Mouse (Mus musculus) heart, embryonic 15.5 days (tissue): ENCODE data around the gene Ccr8. TPM values are rescaled to one million over a fixed set of nuclear protein-coding genes. Genes with fewer than 3 reads are reported as not detected.

Source experiments
- ATAC-seq: fragments of 200-750 bp; cut with Nextera tagmentation; replicated peaks from 2 replicates; pipeline ENCODE4 v1.8.0; 2017; ENCODE audit warnings: low read depth, moderate TSS enrichment; ENCODE audit not compliant: insufficient number of reproducible peaks, insufficient read depth, low FRiP score
- H3K27ac ChIP-seq: fragments of 300-500 bp; sonication (generic); 2 replicates; pipeline ENCODE4 v1.5.1; 2015; ENCODE audit warnings: mild to moderate bottlenecking, inconsistent platforms
- H3K27me3 ChIP-seq: fragments of 300-500 bp; sonication (generic); 2 replicates; pipeline ENCODE4 v1.6.1; 2015; ENCODE audit warnings: inconsistent platforms
- H3K36me3 ChIP-seq: fragments of 300-500 bp; sonication (generic); 2 replicates; pipeline ENCODE4 v1.6.1; 2015; ENCODE audit warnings: mild to moderate bottlenecking, inconsistent platforms
- H3K4me1 ChIP-seq: fragments of 300-500 bp; sonication (generic); replicated peaks from 2 replicates; pipeline ENCODE4 v1.6.1; 2015; ENCODE audit warnings: inconsistent platforms
- H3K4me2 ChIP-seq: fragments of 300-500 bp; sonication (generic); 2 replicates; pipeline ENCODE4 v1.6.1; 2015; ENCODE audit warnings: inconsistent platforms, mild to moderate bottlenecking, moderate library complexity
- H3K4me3 ChIP-seq: fragments of 300-500 bp; sonication (generic); 2 replicates; pipeline ENCODE4 v1.5.1; 2015; ENCODE audit warnings: mild to moderate bottlenecking, inconsistent platforms
- H3K9ac ChIP-seq: fragments of 300-500 bp; sonication (generic); 2 replicates; pipeline ENCODE4 v1.6.1; 2015; ENCODE audit warnings: mild to moderate bottlenecking, inconsistent platforms
- H3K9me3 ChIP-seq: fragments of 300-500 bp; sonication (generic); replicated peaks from 2 replicates; pipeline ENCODE4 v1.6.1; 2016; ENCODE audit warnings: inconsistent platforms
- WGBS: fragments of 180-500 bp; shearing (Covaris S2); methylation state at CpG from one replicate; pipeline ENCODE4 v1.1.7; 2015; ENCODE audit warnings: mixed read lengths; 5-methylcytosine and 5-hydroxymethylcytosine counted together
- polyA plus RNA-seq: library from polyadenylated mRNA; unstranded; fragments of >200 nt; fragmentation: Nextera tagmentation; extraction: Ambion mirVana; gene quantifications from 2 replicates; pipeline ENCODE4 v1.2.1, GENCODE M21; 2015

Ccr8 gene
- polyA plus RNA-seq, 1 experiment from 2014 or later: 0.62 TPM

- Histone ChIP-seq H3K4me1 (peaks cover 12% of the 10 kb centered on the region), H3K9ac (no peak overlapping the region), H3K27me3 (no peaks in the 10 kb centered on the region), H3K4me2 (no peak overlapping the region), H3K27ac (no peak overlapping the region), H3K4me3 (no peak overlapping the region), H3K36me3 (peaks cover 36% of the 10 kb centered on the region), H3K9me3 (no peaks in the 10 kb centered on the region)
- ATAC-seq: no peak
- 46% methylated on average over 6 of the region's 6 CpGs for WGBS
Observed at GRCm38 (mm10) chr9:120133755-120134475, 42.0 kb downstream of the Ccr8 start.

- H3K4me1 ChIP-seq: peaks cover 5% of the 10 kb centered on the region; the same call in 1 of the 2 replicates
- no peak overlapping the region for H3K4me2 ChIP-seq
- no peaks in the 10 kb centered on the region for H3K27me3 ChIP-seq
- no peak for ATAC-seq
- WGBS: 75% methylated on average over 13 of the region's 13 CpGs
- no peaks in the 10 kb centered on the region for H3K9me3 ChIP-seq
- H3K27ac ChIP-seq: no peak overlapping the region
- H3K36me3 ChIP-seq: peaks cover 28% of the 10 kb centered on the region
- no peak overlapping the region for H3K9ac ChIP-seq
- H3K4me3 ChIP-seq: no peak overlapping the region
Observed at GRCm38 (mm10) chr9:120134529-120135160, 42.7 kb downstream of the Ccr8 start.

- Histone ChIP-seq H3K27me3 (no peaks in the 10 kb centered on the region), H3K36me3 (peaks cover 21% of the 10 kb centered on the region), H3K4me3 (no peak overlapping the region), H3K27ac (no peak overlapping the region), H3K9me3 (no peaks in the 10 kb centered on the region), H3K4me2 (no peak overlapping the region), H3K9ac (no peak overlapping the region), H3K4me1 (0 out of 2 replicates have a peak, but pooled peaks cover under 1% of the 10 kb centered on the region)
- WGBS: 85% methylated on average over 11 of the region's 11 CpGs
- ATAC-seq: no peak
Observed at GRCm38 (mm10) chr9:120135454-120135853, 43.5 kb downstream of the Ccr8 start.

GRCm38 (mm10) chr9:120140652-120141051 lies 48.7 kb downstream of the Ccr8 start:
- Histone ChIP-seq H3K36me3 (no peaks in the 10 kb centered on the region), H3K27ac (no peak overlapping the region), H3K9ac (no peak overlapping the region), H3K9me3 (no peaks in the 10 kb centered on the region), H3K27me3 (no peaks in the 10 kb centered on the region), H3K4me3 (no peak overlapping the region), H3K4me2 (no peak overlapping the region), H3K4me1 (no peaks in the 10 kb centered on the region)
- ATAC-seq: no peak
- 8% methylated on average over 4 of the region's 4 CpGs for WGBS

- H3K4me3 ChIP-seq: no peak overlapping the region
- ATAC-seq: no peak
- 88% methylated on average over 13 of the region's 13 CpGs for WGBS
- no peaks in the 10 kb centered on the region for H3K27me3 ChIP-seq
- H3K27ac ChIP-seq: no peak overlapping the region
- H3K9me3 ChIP-seq: no peaks in the 10 kb centered on the region
- no peaks in the 10 kb centered on the region for H3K4me1 ChIP-seq
- H3K4me2 ChIP-seq: no peak overlapping the region
- no peak overlapping the region for H3K9ac ChIP-seq
- no peaks in the 10 kb centered on the region for H3K36me3 ChIP-seq
Observed at GRCm38 (mm10) chr9:120144474-120144873, 52.6 kb downstream of the Ccr8 start.

Other genes starting within 250 kb of the Ccr8 start
- 31.5 and 35.0 TPM in 2 replicates for gene Wdr48, start 197.2 kb upstream of the Ccr8 start, polyA plus RNA-seq
- 16.6 and 24.3 TPM in 2 replicates for gene Gorasp1, start 154.5 kb upstream of the Ccr8 start, polyA plus RNA-seq
- gene Ttc21a, start 154.5 kb upstream of the Ccr8 start, polyA plus RNA-seq: 0.08 and 0.29 TPM in 2 replicates
- 6.9 and 8.2 TPM in 2 replicates for gene Csrnp1, start 107.5 kb upstream of the Ccr8 start, polyA plus RNA-seq
- gene Xirp1, start 68.5 kb upstream of the Ccr8 start, polyA plus RNA-seq: 45.2 and 51.0 TPM in 2 replicates
- gene Cx3cr1, start 22.2 kb upstream of the Ccr8 start, polyA plus RNA-seq: 7.5 and 10.0 TPM in 2 replicates
- gene Slc25a38, start 18.3 kb downstream of the Ccr8 start, polyA plus RNA-seq: 18.8 and 22.0 TPM in 2 replicates
- gene Rpsa, start 35.6 kb downstream of the Ccr8 start, polyA plus RNA-seq: 679 and 834 TPM in 2 replicates
- gene Mobp, start 57.6 kb downstream of the Ccr8 start, polyA plus RNA-seq: 0.05 TPM in 1 of 2 replicates, not detected in the other
- 0.26 and 0.94 TPM in 2 replicates for gene Myrip, start 209.4 kb downstream of the Ccr8 start, polyA plus RNA-seq